Mouse (Mus musculus): ENCODE measurements around the gene Olfr1239.

Olfr1239 gene

GRCm38 (mm10) chr2:89420307-89420706 lies at the start of gene Olfr1239:
Gene Olfr1239 (minus strand): TSS chr2:89420407.
- no peak for DNase-seq (ENCODE audit: low spot score)

GRCm38 (mm10) chr2:89442900-89443299 lies 22.7 kb upstream of the Olfr1239 start, which contains the start of gene Olfr1240:
Gene Olfr1240 (minus strand): TSS chr2:89443000.
- no peak for DNase-seq (ENCODE audit: low spot score)

DNA sequence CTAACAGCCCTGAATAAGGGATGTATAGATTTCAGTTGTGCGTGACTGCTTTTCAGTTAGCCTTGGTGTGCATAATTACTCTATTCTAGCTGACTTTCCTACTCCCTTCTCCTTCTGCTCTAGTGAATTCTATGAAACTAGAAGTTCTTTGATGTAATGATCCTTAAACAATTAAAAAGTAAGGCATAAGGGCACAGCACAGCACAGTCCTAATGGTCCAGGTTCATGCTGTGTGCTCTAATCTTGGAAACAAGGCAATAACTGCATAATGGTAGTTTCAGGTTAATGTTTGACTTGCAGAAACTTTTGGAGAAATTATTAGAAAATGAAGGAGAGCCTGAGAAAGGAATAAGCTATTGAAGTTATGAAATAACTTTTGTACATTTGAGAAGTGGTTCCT lies 5.7 kb downstream of the Olfr1239 start:
- DNase-seq (ENCODE audit: low spot score) = no peak

DNA sequence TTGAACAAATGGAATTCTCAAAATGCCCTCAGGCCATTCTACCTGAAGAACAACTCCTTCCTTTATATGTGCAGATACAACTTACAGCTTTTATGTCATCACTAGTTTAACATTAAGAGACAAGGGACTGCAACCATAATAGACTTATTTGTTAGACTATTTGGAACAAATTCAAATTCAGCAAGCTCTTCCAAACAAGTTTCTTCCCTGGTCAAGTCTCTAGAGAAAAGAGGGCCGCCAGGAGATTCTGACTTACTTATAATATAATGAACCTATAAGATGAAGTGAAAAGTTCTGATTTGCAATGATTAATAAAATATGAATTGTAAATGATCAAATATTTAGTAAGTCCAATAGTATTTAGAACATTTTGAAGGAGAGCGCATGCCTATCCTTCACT lies 10.6 kb downstream of the Olfr1239 start, which contains the start of gene Olfr1238:
TSS of gene Olfr1238 (minus strand) at position 101 of the 400 bp plus-strand sequence.
- no peak for DNase-seq (ENCODE audit: low spot score)

DNA sequence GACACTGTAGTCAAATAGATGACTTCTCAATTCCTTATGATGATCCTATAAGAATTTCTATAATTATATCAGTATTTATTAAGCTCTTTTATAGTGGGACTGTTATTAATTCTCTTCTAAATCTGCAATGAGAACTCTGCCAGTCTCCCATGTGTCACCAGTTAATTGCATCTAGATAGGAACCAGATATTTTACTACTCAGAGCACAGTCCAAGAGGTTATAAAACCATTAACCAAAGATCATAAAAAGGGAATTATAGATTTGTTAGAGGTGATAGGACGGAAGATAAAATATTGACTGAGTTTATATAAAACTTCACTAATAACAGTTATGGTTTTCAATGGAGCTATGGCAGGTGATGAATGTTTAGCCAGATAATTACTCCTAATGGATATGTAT lies 19.3 kb downstream of the Olfr1239 start:
- DNase-seq (ENCODE audit: low spot score) = no peak

Data from left cerebral cortex, adult 11 months (tissue).